Mouse (Mus musculus) cortical plate, adult 2 months (tissue): ENCODE results near the gene Dhrs2.

Experiments used
- CTCF ChIP-seq: fragments of 200-500 bp; IDR thresholded peaks from 2 replicates; pipeline ENCODE4 v1.5.1; 2011; ENCODE audit warnings: mild to moderate bottlenecking, control low read depth, low read length; ENCODE audit not compliant: insufficient read depth; ENCODE audit errors: extremely low read depth
- POLR2A ChIP-seq: fragments of 200-500 bp; IDR thresholded peaks from 2 replicates; pipeline ENCODE4 v1.6.1; 2011; ENCODE audit warnings: mild to moderate bottlenecking, low read length, control low read depth; ENCODE audit not compliant: insufficient read depth; ENCODE audit errors: extremely low read depth

DNA sequence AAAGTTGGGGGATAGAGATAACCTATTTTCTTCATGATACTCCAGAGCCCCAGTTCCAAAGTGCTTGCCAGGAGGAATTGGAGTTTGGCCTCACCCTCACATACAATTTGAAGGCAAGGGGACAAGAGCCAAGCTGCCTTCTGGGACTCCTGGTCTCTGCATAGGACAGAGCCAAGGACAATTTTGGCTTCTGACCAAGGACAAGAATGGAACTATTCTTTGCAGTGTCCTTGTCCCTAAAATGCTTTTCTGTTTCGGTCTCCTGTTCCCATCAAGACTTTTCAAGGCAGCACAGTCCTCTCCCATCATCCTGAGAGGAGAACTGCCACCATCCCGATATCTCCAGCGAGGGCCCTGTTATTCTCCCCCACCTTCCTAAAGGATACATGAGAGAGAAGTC is 8.2 kb upstream of the Dhrs2 start:
- no peak for TF ChIP-seq CTCF
- no peak for TF ChIP-seq POLR2A
